Mouse (Mus musculus) ES-E14 (cell line): Measurements from ENCODE around the gene Phlda3. TPM values are rescaled to one million over a fixed set of nuclear protein-coding genes. Genes with fewer than 3 reads are reported as not detected.

ENCODE experiments used
- DNase-seq: peaks from one replicate; pipeline ENCODE4 v3.0.0-alpha.2; 2013; ENCODE audit warnings: low read depth, low spot score
- H3K27ac ChIP-seq: 2 replicates; pipeline ENCODE4 v1.5.1; 2012; ENCODE audit warnings: low read depth, mild to moderate bottlenecking, low read length, moderate library complexity, mixed read lengths; ENCODE audit not compliant: poor library complexity, insufficient read depth, severe bottlenecking
- H3K36me3 ChIP-seq: 2 replicates; pipeline ENCODE4 v1.6.1; 2012; ENCODE audit warnings: mild to moderate bottlenecking, low read length, moderate library complexity, mixed read lengths; ENCODE audit not compliant: control insufficient read depth, poor library complexity, insufficient read depth, severe bottlenecking
- H3K4me1 ChIP-seq, 2 experiments: fragments of 150-350 bp in 1 of 2; sonication (generic) in 1 of 2; 2 replicates each; pipeline ENCODE4 v1.6.1; 2012; ENCODE audit warnings: low read length in 2 of 2, mild to moderate bottlenecking in 1 of 2, mixed read lengths in 1 of 2; ENCODE audit not compliant: control insufficient read depth in 2 of 2, insufficient read depth in 2 of 2, poor library complexity in 1 of 2
- H3K4me3 ChIP-seq, 2 experiments: fragments of 150-350 bp in 1 of 2; sonication (generic) in 1 of 2; 2 replicates each; pipeline ENCODE4 v1.5.1; 2012; ENCODE audit warnings: low read length in 2 of 2, low read depth in 1 of 2, mild to moderate bottlenecking in 1 of 2, mixed read lengths in 1 of 2; ENCODE audit not compliant: insufficient read depth in 1 of 2, poor library complexity in 1 of 2, severe bottlenecking in 1 of 2
- H3K9ac ChIP-seq: 2 replicates; pipeline ENCODE4 v1.6.1; 2012; ENCODE audit warnings: low read depth, mild to moderate bottlenecking, low read length, mixed read lengths; ENCODE audit not compliant: poor library complexity, insufficient read depth, severe bottlenecking
- H3K9me3 ChIP-seq: fragments of 150-350 bp; sonication (generic); 2 replicates; pipeline ENCODE4 v1.6.1; 2012; ENCODE audit warnings: low read depth, mild to moderate bottlenecking, low read length; ENCODE audit not compliant: control insufficient read depth, insufficient read depth
- CHD2 ChIP-seq: IDR thresholded peaks from 2 replicates; pipeline ENCODE4 v1.6.1; 2014; ENCODE audit warnings: mild to moderate bottlenecking, low read depth, low read length, inconsistent platforms
- HCFC1 ChIP-seq: IDR thresholded peaks from 2 replicates; pipeline ENCODE4 v1.6.1; 2012; ENCODE audit warnings: low read length, inconsistent platforms, borderline replicate concordance; ENCODE audit not compliant: insufficient read depth
- MAFK ChIP-seq: IDR thresholded peaks from 2 replicates; pipeline ENCODE4 v1.6.1; 2014; ENCODE audit warnings: mild to moderate bottlenecking, low read depth, low read length, inconsistent platforms; ENCODE audit not compliant: insufficient read depth
- ZC3H11A ChIP-seq: IDR thresholded peaks from 2 replicates; pipeline ENCODE4 v1.6.1; 2012; ENCODE audit warnings: low read depth, mild to moderate bottlenecking, inconsistent platforms, low read length, borderline replicate concordance
- ZNF384 ChIP-seq: IDR thresholded peaks from 2 replicates; pipeline ENCODE4 v1.6.1; 2012; ENCODE audit warnings: low read depth, low read length, inconsistent platforms
- in situ Hi-C, 2 experiments: fragments of 600-800 bp; cut with MboI; formaldehyde crosslinking; loops; one replicate each; pipeline ENCODE4 v1.15.1; 2025; ENCODE audit warnings: low sequenced_read_pairs in 2 of 2, inconsistent platforms in 1 of 2; ENCODE audit not compliant: unreplicated experiment in 2 of 2
- total RNA-seq: library from RNA; depleted of rRNA; stranded (reverse); fragments of 300-350 nt; gene quantifications from 2 replicates; pipeline ENCODE4 v1.2.3, GENCODE M21; 2012

The Phlda3 gene
- total RNA-seq, 1 experiment, result 70.7 TPM

DNA sequence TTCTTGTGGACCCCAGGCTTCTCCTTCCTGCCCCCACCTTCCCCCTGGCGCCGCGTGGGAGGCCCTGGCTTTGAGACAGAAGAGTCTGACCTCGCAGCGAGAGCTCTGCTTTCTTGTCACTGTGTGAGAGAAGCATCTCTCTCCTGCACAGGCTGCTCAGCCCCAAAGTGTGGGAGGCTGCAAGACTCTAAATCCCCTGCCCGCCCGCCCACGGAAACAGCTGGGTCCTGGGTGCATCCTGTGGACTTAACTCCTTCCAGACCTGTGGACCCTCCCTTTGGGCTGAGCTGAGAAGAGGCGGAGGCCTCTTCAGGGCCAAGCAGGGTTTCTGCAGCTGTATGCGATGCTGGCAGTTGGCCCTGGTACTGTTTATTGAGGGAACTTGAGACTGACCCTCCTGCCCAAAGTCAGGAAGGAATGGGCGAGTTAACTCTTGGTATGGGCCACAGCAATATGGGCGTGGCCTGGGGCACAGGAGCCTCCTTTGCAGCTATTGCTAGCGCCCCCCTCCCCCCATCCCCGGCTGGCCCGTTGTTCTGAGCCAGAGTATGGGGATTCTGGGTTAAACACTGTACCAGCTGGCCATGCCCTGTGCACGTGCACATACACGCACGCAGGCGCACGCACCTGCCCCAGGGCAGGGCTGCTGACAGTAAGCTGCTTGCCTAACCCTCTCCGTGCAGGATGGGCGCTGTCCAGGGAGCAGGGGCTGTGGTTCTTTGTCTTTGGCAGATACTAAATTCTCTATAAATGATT, 13.0 kb downstream of the Phlda3 start, which contains the start of gene Tnni1:
TSS of gene Tnni1 (plus strand) at position 655 of the 756 bp plus-strand sequence.
- DNase-seq, result no peak
- H3K9ac ChIP-seq, result no peak within 1 kb of the TSS

DNA sequence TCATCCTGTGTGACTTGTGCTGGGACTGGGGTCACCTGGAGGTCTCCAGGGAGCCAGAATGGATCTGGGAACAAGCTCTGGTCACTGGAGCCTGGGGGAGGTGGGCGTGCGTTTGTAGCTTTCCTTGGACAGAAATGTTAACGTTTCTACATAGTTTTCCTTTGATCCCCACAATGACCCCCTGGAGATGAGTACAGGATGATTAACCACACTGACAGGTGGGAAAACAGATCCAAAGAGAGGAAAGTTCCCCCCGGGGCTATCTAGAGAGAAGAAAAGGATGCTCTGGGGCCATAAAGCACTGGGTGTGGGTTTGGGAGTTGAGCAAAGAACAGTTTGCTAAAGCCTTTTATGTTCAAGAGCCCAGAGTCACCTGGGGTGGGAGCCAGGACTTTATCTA, 14.7 kb downstream of the Phlda3 start:
- TF ChIP-seq HCFC1 (no peak), MAFK (no peak), CHD2 (no peak), ZNF384 (no peak)
- Histone ChIP-seq H3K9ac (no peak overlapping the region), H3K27ac (no peak overlapping the region), H3K4me3 (no peak overlapping the region), H3K4me1 (peaks cover 0 to 8% of the 10 kb centered on the region in 2 experiments; a peak in 1 of 4 replicates), H3K36me3 (no peaks in the 10 kb centered on the region), H3K9me3 (no peaks in the 10 kb centered on the region)
- DNase-seq, result peak; percentile 94
- in situ Hi-C loops, result no loop called here

More for the DNA sequence above, 13.0 kb downstream of the Phlda3 start, which contains the start of gene Tnni1:
- H3K36me3 ChIP-seq, result no peaks in the 10 kb centered on the region
- H3K4me1 ChIP-seq, result peaks cover 0 to 8% of the 10 kb centered on the region in 2 experiments; a peak in 1 of 4 replicates
- no peak for TF ChIP-seq CHD2
- no peak for TF ChIP-seq ZNF384
- no peak for TF ChIP-seq ZC3H11A
- no peak for TF ChIP-seq HCFC1
- TF ChIP-seq MAFK, result no peak
- H3K9me3 ChIP-seq, result no peaks in the 10 kb centered on the region
- in situ Hi-C loops, result no loop called here
- no peak within 1 kb of the TSS for H3K27ac ChIP-seq
- H3K4me3 ChIP-seq, result no peak within 1 kb of the TSS

- no peak for TF ChIP-seq MAFK
- TF ChIP-seq ZNF384, result no peak
- TF ChIP-seq ZC3H11A, result no peak
- TF ChIP-seq CHD2, result no peak
- TF ChIP-seq HCFC1, result no peak
- H3K27ac ChIP-seq, result no peak overlapping the region
- DNase-seq, result peak; percentile 80
- no peak overlapping the region for H3K9ac ChIP-seq
- H3K36me3 ChIP-seq, result no peaks in the 10 kb centered on the region
- in situ Hi-C loops, result no loop called here
- no peak overlapping the region for H3K4me3 ChIP-seq
- no peaks in the 10 kb centered on the region for H3K9me3 ChIP-seq
- peaks cover 0 to 8% of the 10 kb centered on the region in 2 experiments; a peak in 1 of 4 replicates for H3K4me1 ChIP-seq
These were observed 15.3 kb downstream of the Phlda3 start for GRCm38 (mm10) chr1:135781220-135781619.

DNA sequence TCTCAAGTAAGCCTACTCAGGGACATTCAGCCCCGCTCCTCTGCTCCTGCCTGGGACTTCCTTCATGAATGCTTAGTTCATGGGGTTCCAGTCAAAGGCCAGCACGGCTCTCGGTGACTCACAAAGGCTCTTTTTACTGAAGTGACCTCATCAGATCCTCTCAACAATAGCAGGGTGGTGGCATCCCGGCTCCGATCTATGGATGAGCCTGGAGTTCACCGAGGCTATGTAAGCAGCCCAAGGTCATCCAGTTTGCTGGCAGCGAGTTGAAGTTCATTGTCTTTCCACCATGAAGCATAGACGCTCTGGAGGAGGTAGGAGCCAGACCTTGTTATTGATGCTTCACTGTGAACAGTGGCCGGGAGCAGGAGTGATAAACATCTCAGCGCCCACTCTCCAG, 16.9 kb downstream of the Phlda3 start:
- no peak for TF ChIP-seq CHD2
- no peak for TF ChIP-seq HCFC1
- no peak for TF ChIP-seq ZC3H11A
- H3K9ac ChIP-seq, result no peak overlapping the region
- H3K27ac ChIP-seq, result no peak overlapping the region
- H3K9me3 ChIP-seq, result no peaks in the 10 kb centered on the region
- peaks cover 0 to 8% of the 10 kb centered on the region in 2 experiments; a peak in 1 of 4 replicates for H3K4me1 ChIP-seq
- no peak overlapping the region for H3K4me3 ChIP-seq
- DNase-seq, result no peak
- H3K36me3 ChIP-seq, result no peaks in the 10 kb centered on the region
- in situ Hi-C loops, result no loop called here
